Mouse (Mus musculus) B cell, adult (primary cell): ENCODE measurements around the gene Mfsd6l. TPM values are rescaled to one million over a fixed set of nuclear protein-coding genes. Genes with fewer than 3 reads are reported as not detected.

Experiments
- total RNA-seq: library from RNA; stranded (reverse); gene quantifications from 4 replicates; pipeline ENCODE4 v1.2.4, GENCODE M21; 2023; ENCODE audit not compliant: inconsistent age

Mfsd6l gene
- not detected in 4 replicates for total RNA-seq

DNA sequence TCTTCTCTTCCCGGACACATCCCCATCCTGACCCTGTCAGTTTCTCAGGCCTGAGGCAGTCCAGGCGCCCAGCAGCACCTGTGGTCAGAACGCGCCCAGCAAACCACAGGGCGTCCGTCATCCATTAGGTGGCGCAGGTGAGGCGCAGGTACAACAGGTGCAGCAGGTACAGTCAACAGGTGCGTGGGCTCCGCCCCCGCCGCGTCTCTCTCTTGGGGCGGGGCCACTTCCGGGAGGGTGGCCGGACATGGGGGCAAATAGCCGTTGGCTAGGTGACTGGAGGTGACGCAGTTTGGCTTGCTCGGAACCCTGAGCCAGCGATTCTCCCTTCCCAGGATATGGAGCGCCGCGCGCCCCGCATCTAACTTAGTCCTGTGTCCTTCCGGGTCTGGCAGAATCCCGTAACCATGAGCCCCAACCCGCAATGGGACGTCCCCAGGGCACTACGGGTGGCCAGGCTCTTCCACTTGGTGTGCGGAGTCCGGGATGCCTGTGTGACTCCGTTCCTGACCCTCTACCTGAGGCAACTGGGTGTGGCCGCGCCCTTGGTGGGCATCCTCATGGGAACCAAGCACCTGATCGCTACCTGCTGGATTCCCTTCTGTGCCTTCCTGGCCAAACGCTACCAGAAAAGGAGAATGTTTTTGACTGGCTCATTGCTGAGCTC lies at the start of gene Mfsd6l:
TSS of gene Mfsd6l (plus strand) at position 269 of the 667 bp plus-strand sequence.

DNA sequence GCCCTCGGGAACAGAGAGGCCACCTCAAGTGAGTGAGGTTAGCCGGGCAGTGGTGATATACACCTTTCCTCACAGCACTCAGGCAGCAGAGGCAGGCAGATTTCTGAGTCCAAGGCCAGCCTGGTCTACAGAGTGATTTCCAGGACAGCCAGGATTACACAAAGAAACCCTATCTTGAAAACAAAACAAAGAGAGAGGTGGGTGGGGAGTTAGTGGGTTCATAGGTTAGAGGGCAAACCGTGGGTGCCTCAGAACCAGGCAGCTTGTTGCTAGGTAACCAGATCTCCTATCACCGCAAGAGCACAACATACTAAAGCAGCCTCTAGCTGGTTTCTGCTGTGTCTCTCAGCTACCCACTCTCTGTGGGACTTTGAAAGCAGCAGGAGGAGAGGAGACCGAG lies 30.7 kb downstream of the Mfsd6l start, which contains the start of gene Ccdc42:
TSS of gene Ccdc42 (plus strand) at position 301 of the 400 bp plus-strand sequence.

Other genes with a start within 250 kb of the Mfsd6l start
- 0.10 to 0.21 TPM in 2 of 4 replicates, not detected in the others for gene Ntn1, start 155.4 kb upstream of the Mfsd6l start, total RNA-seq
- gene Pik3r5, start 124.1 kb upstream of the Mfsd6l start, total RNA-seq = 29.7 to 34.0 TPM (median 31.5 TPM) in 4 replicates
- 0.36 to 0.54 TPM (median 0.42 TPM) in 3 of 4 replicates, not detected in the other for gene Pik3r6, start 53.2 kb upstream of the Mfsd6l start, total RNA-seq
- gene Ccdc42, start 30.8 kb downstream of the Mfsd6l start, total RNA-seq = not detected in 4 replicates
- 0.48 to 0.96 TPM (median 0.95 TPM) in 4 replicates for gene Myh10, start 135.4 kb downstream of the Mfsd6l start, total RNA-seq